Mouse (Mus musculus) limb, embryonic 14.5 days (tissue): ENCODE measurements at regions not wholly inside any gene's neighbourhood (a gene's known extent, or its start where the extent isn't known, plus 50 kb on each side); places are given as distances from the start of the nearest gene placed in this dataset.

Experiments
- ATAC-seq: fragments of 200-750 bp; cut with Nextera tagmentation; 2 replicates; pipeline ENCODE4 v1.8.0; 2017; ENCODE audit warnings: low read depth, moderate number of reproducible peaks, moderate TSS enrichment; ENCODE audit not compliant: low FRiP score
- DNase-seq: peaks from one replicate; pipeline ENCODE4 v3.0.0-alpha.2; 2015; ENCODE audit warnings: low spot score
- H3K27ac ChIP-seq: fragments of 300-500 bp; sonication (generic); replicated peaks from 2 replicates; pipeline ENCODE4 v1.5.1; 2014; ENCODE audit warnings: low read depth, mild to moderate bottlenecking, low read length, moderate library complexity, mixed read lengths
- H3K27me3 ChIP-seq: fragments of 300-500 bp; sonication (generic); 2 replicates; pipeline ENCODE4 v1.6.1; 2014; ENCODE audit warnings: low read length, mixed read lengths; ENCODE audit not compliant: control insufficient read depth, insufficient read depth
- H3K36me3 ChIP-seq: fragments of 300-500 bp; sonication (generic); 2 replicates; pipeline ENCODE4 v1.6.1; 2014; ENCODE audit warnings: mild to moderate bottlenecking, low read length, moderate library complexity, mixed read lengths; ENCODE audit not compliant: control insufficient read depth, insufficient read depth
- H3K4me1 ChIP-seq: fragments of 300-500 bp; sonication (generic); 2 replicates; pipeline ENCODE4 v1.6.1; 2014; ENCODE audit warnings: antibody characterized with exemption, low read length, mixed read lengths; ENCODE audit not compliant: control insufficient read depth, insufficient read depth
- H3K4me2 ChIP-seq: fragments of 300-500 bp; sonication (generic); replicated peaks from 2 replicates; pipeline ENCODE4 v1.6.1; 2014; ENCODE audit warnings: low read depth, mild to moderate bottlenecking, low read length, moderate library complexity; ENCODE audit not compliant: severe bottlenecking
- H3K4me3 ChIP-seq: fragments of 300-500 bp; sonication (generic); replicated peaks from 2 replicates; pipeline ENCODE4 v1.5.1; 2014; ENCODE audit warnings: low read length
- H3K9ac ChIP-seq: fragments of 300-500 bp; sonication (generic); 2 replicates; pipeline ENCODE4 v1.6.1; 2014; ENCODE audit warnings: mild to moderate bottlenecking, low read depth, low read length, moderate library complexity; ENCODE audit not compliant: severe bottlenecking
- H3K9me3 ChIP-seq: fragments of 300-500 bp; sonication (generic); 2 replicates; pipeline ENCODE4 v1.6.1; 2016; ENCODE audit warnings: low read length; ENCODE audit not compliant: control insufficient read depth
- POLR2A ChIP-seq: fragments of 200-500 bp; IDR thresholded peaks from 2 replicates; pipeline ENCODE4 v1.8.0; 2012; ENCODE audit warnings: inconsistent platforms, mild to moderate bottlenecking, moderate library complexity, borderline replicate concordance; ENCODE audit not compliant: insufficient read depth, insufficient read length; ENCODE audit errors: extremely low read depth
- WGBS: fragments of 180-500 bp; shearing (Covaris S2); extraction: QIAGEN DNeasy Blood & Tissue Kit; methylation state at CpG from one replicate; pipeline ENCODE4 v1.1.7; 2014; 5-methylcytosine and 5-hydroxymethylcytosine counted together

- WGBS, result 81% methylated on average over 3 of the region's 3 CpGs
These were observed 103.8 kb downstream of the Hlx start for GRCm38 (mm10) chr1:184628566-184629168.

GRCm38 (mm10) chr1:184622462-184622861 is 110.0 kb downstream of the Hlx start:
- no peak overlapping the region for H3K27ac ChIP-seq
- no peaks in the 10 kb centered on the region for H3K4me1 ChIP-seq
- no peak for TF ChIP-seq POLR2A
- H3K9me3 ChIP-seq, result no peaks in the 10 kb centered on the region
- ATAC-seq, result no peak
- 61% methylated on average over 3 of the region's 3 CpGs for WGBS
- H3K4me3 ChIP-seq, result no peak overlapping the region
- H3K36me3 ChIP-seq, result no peaks in the 10 kb centered on the region
- H3K9ac ChIP-seq, result no peak overlapping the region
- DNase-seq, result no peak
- H3K4me2 ChIP-seq, result no peak overlapping the region
- H3K27me3 ChIP-seq, result no peaks in the 10 kb centered on the region

More at GRCm38 (mm10) chr1:184628566-184629168, 103.8 kb downstream of the Hlx start:
- Histone ChIP-seq H3K27ac (no peak overlapping the region), H3K4me3 (no peak overlapping the region), H3K9me3 (no peaks in the 10 kb centered on the region), H3K9ac (no peak overlapping the region), H3K36me3 (no peaks in the 10 kb centered on the region), H3K27me3 (no peaks in the 10 kb centered on the region), H3K4me2 (no peak overlapping the region), H3K4me1 (peaks cover 6% of the 10 kb centered on the region; the same call in 1 of the 2 replicates)
- DNase-seq, result no peak
- no peak for ATAC-seq
- no peak for TF ChIP-seq POLR2A

GRCm38 (mm10) chr1:184621950-184622349 is 110.5 kb downstream of the Hlx start:
- no peak for DNase-seq

GRCm38 (mm10) chr1:184617853-184618454 is 114.5 kb downstream of the Hlx start:
- ATAC-seq, result no peak
- no peaks in the 10 kb centered on the region for H3K27me3 ChIP-seq
- no peak overlapping the region for H3K9ac ChIP-seq
- WGBS, result 85% methylated on average over 8 of the region's 8 CpGs
- H3K36me3 ChIP-seq, result no peaks in the 10 kb centered on the region
- no peak overlapping the region for H3K4me2 ChIP-seq
- H3K4me1 ChIP-seq, result no peaks in the 10 kb centered on the region
- no peak overlapping the region for H3K27ac ChIP-seq
- H3K4me3 ChIP-seq, result no peak overlapping the region
- no peak for TF ChIP-seq POLR2A
- no peak for DNase-seq
- no peaks in the 10 kb centered on the region for H3K9me3 ChIP-seq

More at GRCm38 (mm10) chr1:184621950-184622349, 110.5 kb downstream of the Hlx start:
- no peak for TF ChIP-seq POLR2A
- H3K27ac ChIP-seq, result no peak overlapping the region
- H3K27me3 ChIP-seq, result no peaks in the 10 kb centered on the region
- no peak overlapping the region for H3K4me2 ChIP-seq
- no peak for ATAC-seq
- no peaks in the 10 kb centered on the region for H3K36me3 ChIP-seq
- H3K4me3 ChIP-seq, result no peak overlapping the region
- no peaks in the 10 kb centered on the region for H3K9me3 ChIP-seq
- H3K4me1 ChIP-seq, result no peaks in the 10 kb centered on the region
- no peak overlapping the region for H3K9ac ChIP-seq
- WGBS, result 28% methylated on average over 15 of the region's 15 CpGs

GRCm38 (mm10) chr1:184615991-184616390 is 116.4 kb downstream of the Hlx start:
- Histone ChIP-seq H3K4me2 (no peak overlapping the region), H3K27me3 (no peaks in the 10 kb centered on the region), H3K4me1 (no peaks in the 10 kb centered on the region), H3K9ac (no peak overlapping the region), H3K36me3 (no peaks in the 10 kb centered on the region), H3K9me3 (no peaks in the 10 kb centered on the region), H3K4me3 (no peak overlapping the region), H3K27ac (no peak overlapping the region)
- WGBS, result 71% methylated on average over 3 of the region's 3 CpGs
- ATAC-seq (no peak), DNase-seq (no peak)
- TF ChIP-seq POLR2A, result no peak
